Mouse (Mus musculus) G1E (cell line): ENCODE measurements around the gene Rorb. TPM values are rescaled to one million over a fixed set of nuclear protein-coding genes. Genes with fewer than 3 reads are reported as not detected.
A peak's percentile ranks its signal among the peaks of the same experiment; 100 is the strongest.

ENCODE experiments used
- ATAC-seq: 2 replicates; pipeline ENCODE4 v1.8.0; 2016; ENCODE audit warnings: mild to moderate bottlenecking; ENCODE audit not compliant: insufficient number of reproducible peaks, poor library complexity, low FRiP score, severe bottlenecking; ENCODE audit errors: extremely low read depth
- DNase-seq: peaks from one replicate; pipeline ENCODE4 v3.0.0; 2012; ENCODE audit warnings: low spot score
- H3K27me3 ChIP-seq: 2 replicates; pipeline ENCODE4 v1.6.1; 2012; ENCODE audit warnings: mild to moderate bottlenecking, low read length, inconsistent platforms; ENCODE audit not compliant: insufficient read depth
- H3K36me3 ChIP-seq: replicated peaks from 2 replicates; pipeline ENCODE3; 2012; ENCODE audit warnings: mild to moderate bottlenecking, inconsistent platforms
- H3K4me1 ChIP-seq: 2 replicates; pipeline ENCODE4 v1.6.1; 2012; ENCODE audit warnings: low read depth, low read length, inconsistent platforms, mixed read lengths; ENCODE audit not compliant: insufficient read depth
- H3K4me3 ChIP-seq: 2 replicates; pipeline ENCODE4 v1.5.1; 2012; ENCODE audit warnings: low read depth, mild to moderate bottlenecking, inconsistent platforms, low read length, moderate library complexity, mixed read lengths
- H3K9me3 ChIP-seq: replicated peaks from 2 replicates; pipeline ENCODE4 v1.6.1; 2012; ENCODE audit warnings: inconsistent platforms
- CTCF ChIP-seq: IDR thresholded peaks from 2 replicates; pipeline ENCODE4 v1.5.1; 2012; ENCODE audit warnings: low read depth, low read length, inconsistent platforms, mixed read lengths
- GATA1 ChIP-seq: IDR thresholded peaks from 2 replicates; pipeline ENCODE4 v1.6.1; 2012; ENCODE audit warnings: borderline replicate concordance, low read length, inconsistent platforms, mixed read lengths
- GATA2 ChIP-seq: IDR thresholded peaks from 2 replicates; pipeline ENCODE4 v1.6.1; 2012; ENCODE audit warnings: low read depth, low read length, inconsistent platforms, borderline replicate concordance
- POLR2AphosphoS5 ChIP-seq: IDR thresholded peaks from 2 replicates; pipeline ENCODE4 v1.6.1; 2012; ENCODE audit warnings: low read depth, low read length, inconsistent platforms; ENCODE audit not compliant: insufficient replicate concordance
- TAL1 ChIP-seq: conservative IDR thresholded peaks from 2 replicates; pipeline ENCODE4 v1.6.1; 2012; ENCODE audit warnings: low read depth, low read length, inconsistent platforms, mixed read lengths
- polyA plus RNA-seq: library from polyadenylated mRNA; stranded (reverse); fragments of >175 nt; gene quantifications from 2 replicates; pipeline ENCODE4 v1.2.3, GENCODE M21; 2012
- total RNA-seq, 2 experiments: library from RNA; stranded (forward) in 1 of 2; stranded (reverse) in 1 of 2; fragments of 200-1000 nt in 1 of 2; fragments of >200 nt in 1 of 2; fragmentation: Nextera tagmentation in 1 of 2; gene quantifications; 2 replicates each; pipeline ENCODE4 v1.2.3; 2014 to 2017

The Rorb gene
- total and polyA plus RNA-seq, 3 experiments = 0.22 to 4.5 TPM; not detected in 1

- ATAC-seq = no peak
- Histone ChIP-seq H3K4me3 (peak overlapping the region; percentile 20; the same call in 1 of the 2 replicates), H3K4me1 (no peaks in the 10 kb centered on the region; the same call in 1 of the 2 replicates), H3K36me3 (no peaks in the 10 kb centered on the region), H3K9me3 (no peaks in the 10 kb centered on the region), H3K27me3 (peaks cover 5% of the 10 kb centered on the region; the same call in 1 of the 2 replicates)
- DNase-seq = no peak
- no peak for TF ChIP-seq POLR2AphosphoS5
- no peak for TF ChIP-seq TAL1
- TF ChIP-seq GATA1 = no peak
- TF ChIP-seq CTCF = no peak
- no peak for TF ChIP-seq GATA2
These were observed 603 bp upstream of the Rorb start for GRCm38 (mm10) chr19:19111428-19112170.

DNA sequence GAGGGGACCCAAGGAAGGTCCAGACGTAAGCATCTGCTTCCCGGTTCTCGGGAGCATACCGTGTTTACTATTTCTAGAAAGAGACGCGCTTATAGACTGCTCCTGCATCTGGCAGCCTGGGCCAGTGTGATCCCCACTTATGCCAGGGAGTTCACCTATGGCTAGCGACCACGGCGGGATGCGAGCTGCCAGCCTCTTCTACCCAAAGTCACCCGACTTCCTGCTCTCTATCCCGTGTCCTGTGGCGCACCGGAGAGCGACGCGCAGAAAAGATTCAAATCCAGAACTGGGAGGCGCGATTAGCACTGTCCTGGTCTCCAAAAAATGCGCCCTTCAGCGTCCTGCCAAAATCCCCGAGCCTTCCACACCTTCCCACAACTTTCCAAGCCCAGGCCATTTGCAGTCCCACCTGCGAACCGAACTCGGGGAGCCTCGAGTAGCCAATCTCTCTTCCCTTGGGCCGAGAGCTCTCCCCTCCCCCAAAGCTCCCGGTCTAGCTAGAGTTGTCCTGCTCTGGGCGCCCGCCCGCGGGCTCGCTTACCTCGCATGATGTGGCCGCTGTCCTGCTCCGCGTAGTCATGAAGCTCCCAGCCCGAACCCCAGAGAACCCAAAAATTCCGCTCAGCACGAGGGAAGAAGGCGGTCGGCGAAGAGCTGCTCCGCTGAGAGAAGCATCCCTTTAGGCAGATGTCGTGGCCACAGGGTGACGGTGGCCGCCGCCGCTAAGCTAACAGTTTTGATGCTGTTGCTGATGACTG is 806 bp downstream of the Rorb start:
- TF ChIP-seq CTCF (no peak), POLR2AphosphoS5 (no peak), GATA2 (no peak), GATA1 (no peak), TAL1 (no peak)
- H3K4me3 ChIP-seq = peak overlapping the region; percentile 1; the same call in 1 of the 2 replicates
- H3K36me3 ChIP-seq = no peaks in the 10 kb centered on the region
- no peak for ATAC-seq
- peaks cover 5% of the 10 kb centered on the region; the same call in 1 of the 2 replicates for H3K27me3 ChIP-seq
- DNase-seq = no peak
- no peaks in the 10 kb centered on the region; the same call in 1 of the 2 replicates for H3K4me1 ChIP-seq
- no peaks in the 10 kb centered on the region for H3K9me3 ChIP-seq

DNA sequence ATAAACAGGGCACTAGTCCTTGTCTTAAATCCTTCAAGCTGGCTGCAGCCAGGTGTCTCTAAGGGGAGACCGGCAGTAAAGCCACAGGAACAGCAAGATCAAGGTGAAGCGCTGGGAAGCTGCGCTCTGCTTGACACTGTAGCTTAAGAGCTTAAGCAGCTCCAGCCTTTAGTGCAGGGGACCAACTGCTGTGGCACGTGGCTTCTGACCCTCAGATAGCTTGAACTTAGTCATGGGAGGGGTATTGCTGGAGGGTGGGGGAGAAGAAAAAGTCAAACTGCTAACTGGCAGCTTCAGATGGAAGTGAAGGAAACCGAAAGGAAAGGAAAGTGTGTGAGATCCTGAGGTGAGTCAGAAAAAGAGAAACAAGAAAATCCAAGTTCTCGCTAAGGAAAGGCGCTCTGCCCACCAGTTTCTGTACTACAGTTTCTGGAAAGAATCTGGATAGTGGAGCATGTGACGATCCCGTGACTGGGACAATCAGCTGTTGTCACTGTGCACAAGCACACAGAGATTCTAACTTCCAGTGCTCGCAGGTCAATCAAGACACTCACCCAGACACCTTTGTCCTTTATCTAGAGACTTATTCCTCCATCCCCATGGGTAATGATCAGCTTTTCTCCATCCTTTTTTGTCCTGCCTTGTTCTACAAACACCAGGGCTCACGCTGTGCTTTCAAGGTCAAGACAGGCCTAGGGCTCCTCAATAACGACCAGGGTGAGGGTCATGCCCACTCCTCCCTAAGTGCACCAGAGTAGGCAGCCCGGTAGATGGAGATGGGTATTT is 2.2 kb downstream of the Rorb start:
- ATAC-seq (no peak), DNase-seq (no peak)
- no peak overlapping the region for H3K4me3 ChIP-seq
- H3K4me1 ChIP-seq = no peaks in the 10 kb centered on the region; the same call in 1 of the 2 replicates
- TF ChIP-seq GATA1 = no peak
- no peak for TF ChIP-seq CTCF
- TF ChIP-seq POLR2AphosphoS5 = no peak
- no peak for TF ChIP-seq GATA2
- TF ChIP-seq TAL1 = no peak
- no peaks in the 10 kb centered on the region for H3K36me3 ChIP-seq
- H3K27me3 ChIP-seq = peaks cover 5% of the 10 kb centered on the region; the same call in 1 of the 2 replicates
- no peaks in the 10 kb centered on the region for H3K9me3 ChIP-seq

DNA sequence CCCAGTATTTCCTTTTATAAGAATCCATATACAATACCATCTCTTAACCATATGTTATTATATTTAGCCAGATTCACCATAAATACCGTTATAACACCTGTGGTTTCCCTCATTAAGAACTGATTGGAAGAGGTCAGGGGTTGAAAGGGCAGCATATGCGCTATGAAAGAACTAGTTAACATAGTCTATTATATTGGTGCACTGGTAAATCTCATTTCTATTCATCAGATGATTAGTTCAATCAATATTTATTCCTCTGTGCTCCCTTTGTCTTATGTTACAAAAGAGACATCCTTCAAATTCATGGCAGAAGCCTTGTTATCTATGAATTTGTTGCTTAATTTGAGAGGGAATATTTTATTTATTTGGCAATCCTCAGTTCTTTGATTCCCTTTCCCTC is 6.4 kb downstream of the Rorb start:
- no peak for DNase-seq
- no peak for TF ChIP-seq GATA1
- TF ChIP-seq CTCF = no peak
- TF ChIP-seq TAL1 = no peak
- no peak for TF ChIP-seq POLR2AphosphoS5
- no peak for TF ChIP-seq GATA2
- H3K9me3 ChIP-seq = no peaks in the 10 kb centered on the region
- no peaks in the 10 kb centered on the region for H3K27me3 ChIP-seq
- no peak overlapping the region for H3K4me3 ChIP-seq
- ATAC-seq = no peak
- H3K4me1 ChIP-seq = no peaks in the 10 kb centered on the region
- H3K36me3 ChIP-seq = no peaks in the 10 kb centered on the region

DNA sequence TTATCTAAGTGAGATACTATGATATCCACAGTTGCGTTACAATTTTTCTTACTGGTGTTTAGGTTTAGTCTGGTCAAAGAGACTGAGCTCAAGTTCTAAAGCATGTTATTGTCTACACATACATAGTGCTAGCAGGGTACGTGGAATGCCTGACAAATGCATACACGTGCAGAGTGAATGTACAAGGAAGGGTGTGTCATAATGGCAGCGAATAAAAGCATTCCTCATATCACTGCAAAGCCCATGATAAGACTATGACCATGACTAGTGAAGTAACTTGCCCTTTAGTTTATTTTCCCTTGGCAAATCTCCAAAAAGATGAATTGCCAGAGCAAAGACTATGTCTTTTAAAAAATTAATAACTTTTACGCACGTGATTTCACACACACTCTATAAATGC is 13.8 kb downstream of the Rorb start:
- H3K4me3 ChIP-seq = no peak overlapping the region
- no peaks in the 10 kb centered on the region for H3K9me3 ChIP-seq
- H3K36me3 ChIP-seq = no peaks in the 10 kb centered on the region
- TF ChIP-seq GATA1 (no peak), TAL1 (no peak), POLR2AphosphoS5 (no peak), CTCF (no peak), GATA2 (no peak)
- no peaks in the 10 kb centered on the region for H3K4me1 ChIP-seq
- DNase-seq (no peak), ATAC-seq (no peak)
- H3K27me3 ChIP-seq = no peaks in the 10 kb centered on the region; the same call in 1 of the 2 replicates
